Mouse (Mus musculus) spleen, adult 2 months (tissue): Measurements from ENCODE around the gene Krt78. TPM values are rescaled to one million over a fixed set of nuclear protein-coding genes. Genes with fewer than 3 reads are reported as not detected.

ENCODE experiments used
- DNase-seq, 2 experiments: peaks; one replicate each; pipeline versions ENCODE4 v3.0.0 to v3.0.0-alpha.2; 2012 to 2021; ENCODE audit warnings: low spot score in 2 of 2, low read depth in 1 of 2
- H3K27ac ChIP-seq: fragments of 200-500 bp; 2 replicates; pipeline ENCODE4 v1.5.1; 2012; ENCODE audit warnings: low read length, inconsistent platforms; ENCODE audit not compliant: insufficient read depth
- H3K27me3 ChIP-seq: fragments of 200-500 bp; 2 replicates; pipeline ENCODE4 v1.6.1; 2012; ENCODE audit warnings: mild to moderate bottlenecking, moderate library complexity, low read length, inconsistent platforms; ENCODE audit not compliant: control insufficient read depth, insufficient read depth
- H3K36me3 ChIP-seq: fragments of 200-500 bp; 2 replicates; pipeline ENCODE4 v1.6.1; 2012; ENCODE audit warnings: mild to moderate bottlenecking, low read length, inconsistent platforms; ENCODE audit not compliant: control insufficient read depth, insufficient read depth
- H3K4me1 ChIP-seq: fragments of 200-500 bp; 2 replicates; pipeline ENCODE4 v1.6.1; 2011; ENCODE audit warnings: inconsistent platforms; ENCODE audit not compliant: control insufficient read depth, insufficient read depth, insufficient read length
- H3K4me3 ChIP-seq: fragments of 200-500 bp; 2 replicates; pipeline ENCODE4 v1.5.1; 2011; ENCODE audit warnings: mild to moderate bottlenecking, inconsistent platforms; ENCODE audit not compliant: insufficient read depth, insufficient read length; ENCODE audit errors: extremely low read depth
- CTCF ChIP-seq: fragments of 200-500 bp; IDR thresholded peaks from 2 replicates; pipeline ENCODE4 v1.5.1; 2011; ENCODE audit warnings: mild to moderate bottlenecking, inconsistent platforms; ENCODE audit not compliant: insufficient read depth, insufficient read length, insufficient replicate concordance; ENCODE audit errors: extremely low read depth
- POLR2A ChIP-seq: fragments of 200-500 bp; IDR thresholded peaks from 2 replicates; pipeline ENCODE4 v1.6.1; 2011; ENCODE audit warnings: low read depth, low read length, inconsistent platforms
- WGBS: fragments of 180-500 bp; shearing (Covaris S2); methylation state at CpG from one replicate; pipeline ENCODE4 v1.1.7; 2018; 5-methylcytosine and 5-hydroxymethylcytosine counted together
- polyA plus RNA-seq: library from polyadenylated mRNA; depleted of rRNA; stranded (reverse); fragments of >200 nt; gene quantifications from 2 replicates; pipeline ENCODE4 v1.2.3, GENCODE M21; 2012; rRNA removed

Krt78 gene
- polyA plus RNA-seq, 1 experiment, result not detected

DNA sequence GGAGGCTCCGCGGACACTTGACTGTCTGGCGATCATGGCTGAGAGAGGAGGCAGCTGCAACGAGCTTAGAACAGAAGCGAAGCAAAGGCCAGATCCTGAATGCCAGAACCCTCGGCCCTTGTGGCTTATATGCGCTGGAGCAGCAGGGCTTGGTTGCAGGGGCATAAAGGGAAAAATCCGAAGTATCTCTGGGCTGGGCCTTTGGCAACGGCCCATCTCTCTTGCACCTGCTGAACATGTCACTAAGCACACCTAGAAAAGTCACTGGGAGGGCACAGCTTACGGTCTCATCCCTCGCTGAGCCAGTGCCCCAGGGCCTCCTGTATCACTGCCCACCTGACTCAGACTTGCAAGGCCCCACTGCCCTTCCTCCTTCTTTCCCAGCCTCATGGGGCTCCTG is 29.5 kb downstream of the Krt78 start, which contains the start of gene Krt4:
Gene Krt4, minus strand, starts transcription at position 101 of the 400 bp plus-strand sequence.
- Histone ChIP-seq H3K36me3 (no peaks in the 10 kb centered on the region), H3K27me3 (peaks cover 1% of the 10 kb centered on the region; the same call in 1 of the 2 replicates), H3K4me1 (no peaks in the 10 kb centered on the region), H3K27ac (no peak within 1 kb of the TSS), H3K4me3 (no peak within 1 kb of the TSS)
- TF ChIP-seq POLR2A (no peak), CTCF (no peak)
- DNase-seq, result no peak
- 82% methylated on average over 11 of the region's 11 CpGs for WGBS

DNA sequence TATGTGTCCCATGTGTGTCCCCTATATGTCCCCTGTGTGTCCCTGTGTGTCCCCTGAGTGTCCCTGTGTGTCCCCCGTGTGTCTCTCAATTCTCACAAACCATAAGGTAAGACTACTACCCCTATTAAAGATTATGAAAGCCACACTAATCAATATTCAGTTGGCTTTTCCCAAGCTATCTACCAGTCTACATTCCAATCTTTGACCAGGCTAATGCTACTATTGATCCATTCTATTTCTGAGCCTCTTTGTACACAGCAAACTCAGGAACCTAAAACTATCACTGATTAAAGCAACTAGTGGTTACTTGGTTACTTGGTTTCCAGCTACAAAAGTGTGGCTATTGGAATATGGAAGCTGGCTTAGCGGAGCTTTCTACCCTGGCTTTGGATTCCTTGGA is 31.8 kb downstream of the Krt78 start:
- no peaks in the 10 kb centered on the region for H3K4me1 ChIP-seq
- H3K27ac ChIP-seq, result no peak overlapping the region
- no peaks in the 10 kb centered on the region for H3K27me3 ChIP-seq
- TF ChIP-seq CTCF, result no peak
- TF ChIP-seq POLR2A, result no peak
- H3K4me3 ChIP-seq, result no peak overlapping the region
- DNase-seq, result no peak
- H3K36me3 ChIP-seq, result no peaks in the 10 kb centered on the region
- WGBS, result 88% methylated on average over 2 of the region's 2 CpGs

DNA sequence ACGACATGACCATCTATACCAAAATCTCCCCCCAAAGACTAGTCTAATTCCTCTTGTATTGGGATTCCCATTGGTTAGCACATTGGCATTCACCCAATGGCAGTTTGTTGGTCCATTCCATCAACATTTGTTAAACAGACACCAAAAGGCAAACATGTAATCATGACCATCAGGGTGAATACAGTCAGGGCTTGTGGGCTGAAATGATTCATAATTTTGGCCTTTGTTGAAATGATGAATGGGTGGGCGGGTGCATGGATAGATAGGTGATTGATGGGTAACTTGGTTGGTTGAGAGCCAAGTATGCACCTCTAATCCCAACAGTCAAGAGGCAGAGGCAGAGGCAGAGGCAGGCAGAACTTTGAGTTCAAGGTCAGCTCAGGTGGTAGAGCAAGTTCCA is 38.0 kb downstream of the Krt78 start:
- no peak overlapping the region for H3K4me3 ChIP-seq
- no peak overlapping the region for H3K27ac ChIP-seq
- TF ChIP-seq POLR2A (no peak), CTCF (no peak)
- no peaks in the 10 kb centered on the region for H3K4me1 ChIP-seq
- DNase-seq, result no peak
- no peaks in the 10 kb centered on the region for H3K27me3 ChIP-seq
- no peaks in the 10 kb centered on the region for H3K36me3 ChIP-seq
- 75% methylated on average over 2 of the region's 2 CpGs for WGBS

- H3K36me3 ChIP-seq, result no peaks in the 10 kb centered on the region
- TF ChIP-seq POLR2A, result no peak
- TF ChIP-seq CTCF, result no peak
- no peak overlapping the region for H3K27ac ChIP-seq
- no peak for DNase-seq
- H3K27me3 ChIP-seq, result no peaks in the 10 kb centered on the region
- H3K4me3 ChIP-seq, result no peak overlapping the region
- no peaks in the 10 kb centered on the region for H3K4me1 ChIP-seq
- WGBS, result 88% methylated on average over 5 of the region's 5 CpGs
Measured at GRCm38 (mm10) chr15:101904849-101905248, 49.2 kb downstream of the Krt78 start.

GRCm38 (mm10) chr15:101902171-101903149 is 51.6 kb downstream of the Krt78 start:
- Histone ChIP-seq H3K27ac (no peak overlapping the region), H3K36me3 (no peaks in the 10 kb centered on the region), H3K4me1 (no peaks in the 10 kb centered on the region), H3K4me3 (no peak overlapping the region), H3K27me3 (no peaks in the 10 kb centered on the region)
- DNase-seq, result no peak
- no peak for TF ChIP-seq CTCF
- no peak for TF ChIP-seq POLR2A
- 68% methylated on average over 12 of the region's 12 CpGs for WGBS

Other genes with a start within 250 kb of the Krt78 start
- not detected in 2 replicates for gene Krt5, start 241.4 kb downstream of the Krt78 start, polyA plus RNA-seq
- gene Krt71, start 211.2 kb downstream of the Krt78 start, polyA plus RNA-seq, result not detected in 2 replicates
- gene Krt72, start 167.8 kb downstream of the Krt78 start, polyA plus RNA-seq, result not detected in 2 replicates
- not detected in 2 replicates for gene Krt73, start 151.9 kb downstream of the Krt78 start, polyA plus RNA-seq
- not detected in 2 replicates for gene Krt2, start 136.1 kb downstream of the Krt78 start, polyA plus RNA-seq
- gene Krt1, start 103.5 kb downstream of the Krt78 start, polyA plus RNA-seq, result 0.05 and 0.22 TPM in 2 replicates
- gene Krt77, start 84.6 kb downstream of the Krt78 start, polyA plus RNA-seq, result not detected in 2 replicates
- gene Krt76, start 61.4 kb downstream of the Krt78 start, polyA plus RNA-seq, result 0.07 TPM in 1 of 2 replicates, not detected in the other
- gene Krt4, start 29.6 kb downstream of the Krt78 start, polyA plus RNA-seq, result 0.05 TPM in 1 of 2 replicates, not detected in the other
- gene Krt79, start 14.0 kb downstream of the Krt78 start, polyA plus RNA-seq, result not detected in 2 replicates
- gene Krt8, start 50.2 kb upstream of the Krt78 start, polyA plus RNA-seq, result 2.2 and 3.0 TPM in 2 replicates
- 2.1 and 2.2 TPM in 2 replicates for gene Krt18, start 73.9 kb upstream of the Krt78 start, polyA plus RNA-seq
- gene Eif4b, start 119.5 kb upstream of the Krt78 start, polyA plus RNA-seq, result 59.7 and 65.8 TPM in 2 replicates
- gene Tns2, start 146.1 kb upstream of the Krt78 start, polyA plus RNA-seq, result 44.5 and 46.3 TPM in 2 replicates
- gene Spryd3, start 181.9 kb upstream of the Krt78 start, polyA plus RNA-seq, result 26.0 and 28.8 TPM in 2 replicates
- 10.9 and 21.0 TPM in 2 replicates for gene Igfbp6, start 190.1 kb upstream of the Krt78 start, polyA plus RNA-seq
- 3.2 and 5.4 TPM in 2 replicates for gene Soat2, start 196.2 kb upstream of the Krt78 start, polyA plus RNA-seq
- gene Zfp740, start 249.0 kb upstream of the Krt78 start, polyA plus RNA-seq, result 26.8 and 30.2 TPM in 2 replicates